Mouse (Mus musculus) yolk sac, embryonic 10.5 days (tissue): ENCODE data around the gene Alms1.
A peak's percentile ranks its signal among the peaks of the same experiment; 100 is the strongest.
"Not testable (repeated sequence)": the region's sequence is repeated elsewhere in the genome, so short reads cannot be mapped to it uniquely, and the experiment has no call there.

Experiments used
- DNase-seq: peaks from one replicate; pipeline ENCODE4 v3.0.0-alpha.2; 2017; ENCODE audit warnings: low spot score

Gene Alms1

GRCm38 (mm10) chr6:85587396-85588143, at the start of gene Alms1:
Gene Alms1, plus strand, starts transcription at chr6:85587531.
- peak; percentile 96 for DNase-seq

- DNase-seq: no peak
These were observed 43.8 kb upstream of the Alms1 start for GRCm38 (mm10) chr6:85543351-85544175.

- DNase-seq: no peak
These were observed 43.0 kb upstream of the Alms1 start for GRCm38 (mm10) chr6:85544251-85544881.

GRCm38 (mm10) chr6:85547642-85548041, 39.7 kb upstream of the Alms1 start:
- DNase-seq: no peak

- DNase-seq: no peak
These were observed 25.0 kb upstream of the Alms1 start for GRCm38 (mm10) chr6:85562374-85562773.

- DNase-seq: no peak
These were observed 14.5 kb upstream of the Alms1 start for GRCm38 (mm10) chr6:85572816-85573215.

GRCm38 (mm10) chr6:85581688-85582087, 5.6 kb upstream of the Alms1 start:
- DNase-seq: no peak

- DNase-seq: no peak
These were observed 2.7 kb upstream of the Alms1 start for GRCm38 (mm10) chr6:85584612-85585011.

- no peak for DNase-seq
These were observed 445 bp upstream of the Alms1 start for GRCm38 (mm10) chr6:85586805-85587367.

GRCm38 (mm10) chr6:85588164-85588563, 833 bp downstream of the Alms1 start:
- no peak for DNase-seq

- DNase-seq: no peak
These were observed 1.2 kb downstream of the Alms1 start for GRCm38 (mm10) chr6:85588568-85588967.

GRCm38 (mm10) chr6:85590116-85590515, 2.8 kb downstream of the Alms1 start:
- DNase-seq: no peak

GRCm38 (mm10) chr6:85599310-85599709, 12.0 kb downstream of the Alms1 start:
- DNase-seq: no peak

GRCm38 (mm10) chr6:85610511-85610910, 23.2 kb downstream of the Alms1 start:
- DNase-seq: no peak

GRCm38 (mm10) chr6:85620826-85621225, 33.5 kb downstream of the Alms1 start:
- no peak for DNase-seq

- DNase-seq: peak; percentile 6
These were observed 34.3 kb downstream of the Alms1 start for GRCm38 (mm10) chr6:85621600-85621999.

GRCm38 (mm10) chr6:85624511-85624910, 37.2 kb downstream of the Alms1 start:
- no peak for DNase-seq

GRCm38 (mm10) chr6:85633165-85633564, 45.8 kb downstream of the Alms1 start:
- no peak for DNase-seq

- no peak for DNase-seq
These were observed 65.9 kb downstream of the Alms1 start for GRCm38 (mm10) chr6:85653244-85653643.

GRCm38 (mm10) chr6:85701943-85702342, 114.6 kb downstream of the Alms1 start:
- peak; percentile 4 for DNase-seq

- DNase-seq: not testable (repeated sequence)
These were observed 121.9 kb downstream of the Alms1 start for GRCm38 (mm10) chr6:85709206-85709605.

- DNase-seq: not testable (repeated sequence)
These were observed 122.3 kb downstream of the Alms1 start for GRCm38 (mm10) chr6:85709607-85710006.
